Mouse (Mus musculus) embryo, embryonic 10 days (tissue): ENCODE measurements around the gene A730061H03Rik.

ENCODE experiments used
- DNase-seq: peaks from one replicate; pipeline ENCODE4 v3.0.0-alpha.2; 2015; ENCODE audit warnings: low spot score

Gene A730061H03Rik

DNA sequence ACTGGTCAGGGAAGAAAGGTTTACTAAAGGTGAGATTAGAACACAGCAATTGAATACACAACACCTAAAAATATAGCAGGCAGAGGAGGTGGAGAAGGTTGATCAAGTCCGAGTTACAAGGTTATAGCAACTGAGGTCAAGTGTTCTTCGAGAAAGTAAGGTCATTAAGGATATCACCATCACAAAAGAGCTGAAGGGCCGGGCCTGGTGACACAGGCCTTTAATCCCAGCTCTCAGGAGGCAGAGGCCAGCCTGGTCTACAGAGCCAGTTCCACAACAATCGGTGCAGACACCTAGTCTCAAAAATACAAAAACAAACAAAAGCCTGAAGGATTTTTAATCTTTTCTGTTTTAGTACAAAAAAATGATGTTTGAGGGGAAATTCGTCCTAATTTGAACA lies 8.9 kb downstream of the A730061H03Rik start:
- DNase-seq = no peak

DNA sequence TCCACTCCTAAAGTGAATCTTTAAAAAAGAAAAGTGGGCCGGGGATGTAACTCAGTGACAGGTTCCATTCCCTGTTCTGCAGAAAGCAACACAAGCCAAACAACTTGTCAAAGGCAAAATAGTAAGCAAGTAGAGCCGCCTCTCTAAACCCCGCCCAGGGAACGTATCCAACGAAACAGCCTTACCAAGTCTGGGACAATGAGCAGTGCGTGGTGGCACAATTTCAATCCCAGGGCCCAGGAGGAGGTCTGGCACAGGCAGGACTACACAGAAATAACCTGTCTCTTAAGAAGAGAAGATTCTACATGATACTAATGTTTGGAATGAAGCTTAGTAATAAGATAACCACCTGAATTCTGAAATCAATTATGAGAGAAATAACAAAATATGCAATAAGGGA lies 10.0 kb downstream of the A730061H03Rik start:
- no peak for DNase-seq

DNA sequence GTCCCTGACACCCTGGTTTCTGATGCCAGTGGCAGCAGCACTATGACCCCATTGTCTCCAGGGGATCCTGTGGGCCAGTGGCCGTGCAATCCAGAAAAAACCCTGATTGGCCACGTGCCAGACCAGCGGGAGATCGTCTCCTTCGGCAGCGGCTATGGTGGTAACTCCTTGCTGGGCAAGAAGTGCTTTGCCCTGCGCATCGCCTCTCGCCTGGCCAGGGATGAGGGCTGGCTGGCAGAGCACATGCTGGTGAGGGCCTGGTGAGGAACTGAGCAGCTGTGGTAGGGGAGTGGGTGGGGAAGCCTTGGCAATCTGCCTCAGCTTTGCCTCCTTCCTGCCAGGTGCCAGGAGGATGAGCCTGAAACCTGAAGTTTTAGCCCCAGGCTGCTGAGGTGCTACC lies 15.9 kb downstream of the A730061H03Rik start:
- no peak for DNase-seq

DNA sequence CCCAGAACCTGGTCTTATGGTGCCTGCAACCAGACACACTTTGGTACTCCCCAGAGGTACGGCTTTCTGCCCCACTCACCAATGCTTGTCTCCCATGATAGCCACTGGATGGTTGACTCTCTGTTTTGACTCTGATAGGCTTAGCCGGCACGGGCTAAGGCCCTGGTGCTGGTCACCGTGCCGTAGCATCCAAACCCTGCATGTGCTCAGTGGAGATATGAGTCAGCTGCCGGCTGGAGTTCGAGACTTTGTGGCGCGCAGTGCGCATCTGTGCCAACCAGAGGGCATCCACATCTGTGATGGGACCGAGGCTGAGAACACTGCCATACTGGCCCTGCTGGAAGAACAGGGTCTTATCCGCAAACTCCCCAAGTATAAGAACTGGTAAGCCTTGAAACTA lies 17.9 kb downstream of the A730061H03Rik start:
- no peak for DNase-seq

DNA sequence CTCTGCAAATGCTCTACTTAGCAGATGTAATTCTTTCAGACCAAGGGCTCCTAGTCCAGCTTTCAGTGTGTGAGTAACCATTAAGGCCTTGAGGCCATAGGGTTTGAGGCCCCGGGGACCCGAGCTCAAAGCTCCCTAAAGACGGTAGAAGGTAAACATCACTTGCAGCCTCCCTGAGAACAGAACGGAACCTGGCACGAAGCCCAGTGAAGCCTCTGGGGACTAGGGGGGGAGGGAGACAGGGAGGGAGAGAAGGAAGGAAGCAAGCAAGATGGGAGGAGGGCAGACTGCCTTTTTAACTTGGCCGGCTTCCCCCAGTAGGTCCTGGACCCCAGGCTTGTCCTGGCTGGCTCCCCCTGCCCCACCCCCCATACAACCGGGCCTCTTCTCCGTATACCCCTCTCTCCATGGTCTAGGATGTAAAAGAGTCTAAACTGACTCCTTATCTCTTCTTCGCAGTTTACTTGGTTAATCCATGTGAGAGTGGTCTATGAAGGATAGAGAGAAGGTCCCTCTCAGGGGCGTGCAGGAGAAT lies 19.4 kb downstream of the A730061H03Rik start:
- no peak for DNase-seq

DNA sequence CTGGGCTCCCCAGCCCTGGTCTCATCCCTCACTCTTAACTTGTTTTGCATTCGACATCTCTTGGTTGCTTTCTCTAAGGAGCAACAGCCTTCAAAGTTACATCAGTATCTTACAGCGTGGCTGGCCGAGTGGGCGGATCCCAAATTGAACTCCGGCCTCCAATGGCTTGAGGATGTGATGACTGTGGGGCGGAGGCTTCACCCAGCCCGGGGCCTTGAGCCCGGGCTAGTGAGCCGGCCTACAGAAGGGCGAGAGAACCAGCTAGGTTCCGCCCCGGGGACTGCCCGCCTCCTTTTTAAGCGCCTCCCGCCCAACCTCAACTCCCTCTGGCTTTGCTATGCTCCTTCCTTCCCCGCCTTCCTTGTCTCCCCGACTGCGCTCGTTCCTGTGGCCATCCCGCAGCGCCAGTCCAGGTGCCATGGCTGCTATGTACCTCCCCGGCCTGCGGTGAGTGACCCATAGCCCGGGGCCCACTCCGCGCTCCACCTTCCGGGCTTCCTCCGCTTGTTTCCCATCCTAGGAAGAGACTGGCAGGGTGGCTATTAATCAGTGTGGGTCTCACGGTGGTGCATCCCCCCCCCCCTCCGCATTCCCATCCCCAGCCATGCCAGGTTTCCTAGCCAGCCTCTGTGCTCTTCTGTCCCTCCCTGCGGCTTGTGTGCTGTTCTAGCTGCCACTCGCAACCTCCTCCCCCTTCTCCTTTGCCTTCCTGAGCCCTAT lies 20.0 kb downstream of the A730061H03Rik start, which contains the start of gene Pck2:
Gene Pck2, plus strand, starts transcription at position 200 of the 720 bp plus-strand sequence.
- peak; percentile 91 for DNase-seq

DNA sequence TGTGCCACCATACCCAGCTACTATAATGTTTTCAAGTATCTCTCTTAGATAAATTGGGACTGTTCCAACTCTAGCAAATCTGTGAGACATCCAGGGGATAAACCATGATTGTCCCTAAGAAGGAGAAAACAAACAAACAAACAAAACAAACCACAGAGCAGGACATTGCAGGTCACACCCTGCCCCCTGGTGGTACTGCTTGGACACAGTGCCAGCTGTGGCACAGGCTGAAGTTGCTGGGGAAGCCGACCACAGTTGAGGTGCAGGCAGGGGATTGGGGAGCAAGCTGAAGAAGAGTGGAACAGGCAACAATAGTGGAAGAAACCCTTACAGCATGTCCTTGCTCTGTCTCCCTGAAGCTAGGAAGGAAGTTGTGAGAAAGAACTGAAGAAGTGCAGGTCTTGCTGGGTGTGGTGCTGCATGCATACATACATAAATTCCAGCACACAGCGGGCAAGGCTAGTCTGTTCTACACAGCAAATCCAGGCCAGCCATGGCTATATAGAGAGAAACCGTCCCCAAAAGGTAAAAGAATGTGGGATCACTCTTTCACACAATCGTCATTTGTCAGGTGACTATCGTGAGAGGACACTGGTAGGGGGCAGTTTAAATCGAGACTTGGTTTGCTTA lies 24.0 kb downstream of the A730061H03Rik start:
- peak; percentile 61 for DNase-seq

DNA sequence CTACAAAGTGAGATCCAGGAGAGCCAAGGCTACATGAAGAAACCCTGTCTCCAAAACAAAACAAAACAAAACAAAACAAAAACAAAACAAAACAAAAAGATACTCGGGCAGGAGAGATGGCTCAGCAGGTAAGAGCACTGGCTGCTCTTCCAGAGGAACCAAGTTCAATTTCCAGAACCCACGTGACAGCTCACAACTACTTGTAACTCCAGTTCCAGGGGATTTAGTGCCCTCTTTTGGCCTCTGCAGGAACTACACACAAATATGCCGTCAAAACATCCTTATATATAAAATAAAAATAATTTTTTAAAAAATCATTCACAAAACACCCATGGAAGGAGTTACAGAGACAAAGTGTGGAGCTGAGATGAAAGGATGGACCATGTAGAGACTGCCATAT lies 32.3 kb downstream of the A730061H03Rik start:
- DNase-seq = peak; percentile 64

DNA sequence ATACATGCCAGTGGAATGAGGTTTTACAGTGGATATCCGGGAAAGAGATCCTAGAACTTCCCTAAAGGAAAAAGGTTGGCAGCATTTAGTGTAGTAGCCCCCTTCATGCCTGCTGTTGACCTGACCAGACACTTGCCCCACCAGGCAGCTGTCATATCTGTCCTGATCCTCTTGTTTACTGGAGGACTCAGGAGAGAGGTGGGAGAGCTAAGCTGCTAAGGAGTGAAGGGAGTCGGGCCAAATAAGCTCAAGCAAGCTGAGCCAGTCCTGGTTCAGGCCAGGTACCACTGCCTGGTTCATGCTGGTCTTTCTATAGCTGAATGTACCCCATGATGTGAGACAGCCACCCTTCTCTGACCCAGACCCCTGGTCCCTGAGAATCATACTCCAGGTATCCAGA lies 33.5 kb downstream of the A730061H03Rik start:
- no peak for DNase-seq

DNA sequence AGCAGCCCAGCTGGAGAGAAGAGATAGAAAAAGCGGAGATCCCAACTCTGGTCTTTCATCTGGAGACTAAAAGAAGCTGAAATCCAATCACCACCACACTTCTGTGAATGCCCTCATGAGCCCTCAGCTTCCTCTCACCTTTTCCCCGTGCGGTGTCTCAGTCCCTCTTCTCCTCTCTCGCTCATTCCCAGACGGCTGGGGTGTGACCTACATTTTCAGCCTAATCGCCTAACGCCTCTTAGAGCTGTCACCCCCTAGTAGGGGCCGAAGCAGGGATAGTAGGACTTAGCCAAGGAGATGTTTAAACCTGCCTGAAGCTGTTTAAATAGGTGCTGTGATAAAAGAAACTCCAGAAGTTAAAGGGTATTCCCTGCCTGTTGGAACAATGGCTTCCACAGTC lies 35.4 kb downstream of the A730061H03Rik start, which contains the start of gene Nrl:
Gene Nrl, minus strand, starts transcription at position 197 of the 400 bp plus-strand sequence.
- DNase-seq = no peak

DNA sequence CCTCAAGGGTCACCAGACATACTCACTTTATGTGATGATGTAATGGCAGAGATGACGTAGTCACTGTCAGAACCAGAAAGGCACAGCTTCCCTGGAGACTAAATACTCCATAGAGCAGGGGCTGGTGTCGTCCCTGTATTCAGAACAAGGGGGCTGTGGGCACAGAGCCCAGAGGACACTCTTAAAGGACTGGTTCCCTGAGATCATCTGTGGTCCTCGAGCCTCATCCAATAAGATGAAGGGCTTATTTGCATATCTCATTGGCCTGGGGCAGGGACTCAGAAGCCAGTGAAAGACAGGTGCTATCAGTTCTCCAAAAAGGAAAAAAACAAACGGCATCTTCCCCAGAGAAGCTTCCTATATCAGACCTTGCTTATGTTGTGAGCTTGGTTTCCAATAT lies 36.1 kb downstream of the A730061H03Rik start:
- no peak for DNase-seq

DNA sequence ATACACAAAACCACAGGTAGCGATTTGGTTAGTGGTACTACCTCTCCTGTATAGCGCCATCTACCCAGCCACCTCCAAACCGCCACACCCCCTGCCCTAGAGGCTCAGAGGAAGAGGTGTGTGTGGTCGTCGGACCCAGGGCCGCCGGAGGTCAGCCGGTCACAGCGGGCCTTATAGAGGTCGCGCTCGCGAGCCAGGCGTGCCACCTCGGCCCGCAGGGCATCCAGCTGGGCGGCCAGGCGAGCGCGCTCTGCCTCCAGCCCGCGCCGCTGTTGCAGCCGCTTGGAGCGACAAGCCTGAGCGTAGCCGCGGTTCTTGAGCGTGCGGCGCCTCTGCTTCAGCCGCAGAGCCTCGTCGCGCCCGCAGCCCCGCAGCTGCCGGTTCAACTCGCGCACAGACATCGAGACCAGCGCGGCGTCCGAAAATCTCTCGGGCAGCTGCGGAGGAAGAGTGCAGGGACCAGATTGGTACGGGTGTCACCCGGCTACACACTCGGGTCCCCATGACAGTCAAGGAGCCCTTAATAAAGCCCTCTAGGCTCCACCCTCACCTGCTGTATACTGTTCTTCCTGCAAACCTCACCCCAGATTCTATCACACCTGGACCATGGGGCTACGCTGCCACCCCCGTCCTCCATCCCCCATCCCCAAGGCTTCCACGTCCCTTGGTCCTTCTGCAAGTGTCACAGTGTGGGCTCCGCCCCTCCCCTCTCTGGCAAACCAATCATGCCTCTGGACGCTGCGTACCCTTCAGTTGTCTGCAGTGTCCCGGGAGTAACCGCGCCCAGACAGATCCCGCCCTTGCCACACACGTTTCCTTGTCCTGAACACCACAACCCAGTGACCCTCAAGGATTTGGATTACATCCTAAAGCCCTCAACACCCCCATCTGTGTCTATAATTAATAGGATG lies 39.5 kb downstream of the A730061H03Rik start:
- peak; percentile 59 for DNase-seq

DNA sequence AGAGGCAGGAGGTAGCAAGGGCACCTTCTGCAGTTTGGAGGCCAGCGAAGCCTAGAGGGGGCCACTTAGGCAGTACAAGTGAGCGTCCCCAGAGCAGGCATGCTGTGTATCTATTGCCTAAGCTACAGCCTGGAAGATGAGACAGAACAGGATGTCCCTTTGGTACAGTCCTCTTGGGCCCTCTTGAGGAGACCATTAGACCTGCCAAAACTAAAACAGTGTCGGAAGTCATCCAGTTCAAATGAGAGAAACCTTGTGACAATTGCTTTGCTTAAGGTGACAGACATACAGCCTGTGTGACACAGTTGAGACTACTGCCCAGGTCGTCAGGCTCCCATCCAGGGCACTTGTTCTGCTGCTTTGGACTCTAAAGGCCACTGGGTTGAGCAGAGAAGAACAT lies 40.6 kb downstream of the A730061H03Rik start:
- no peak for DNase-seq

DNA sequence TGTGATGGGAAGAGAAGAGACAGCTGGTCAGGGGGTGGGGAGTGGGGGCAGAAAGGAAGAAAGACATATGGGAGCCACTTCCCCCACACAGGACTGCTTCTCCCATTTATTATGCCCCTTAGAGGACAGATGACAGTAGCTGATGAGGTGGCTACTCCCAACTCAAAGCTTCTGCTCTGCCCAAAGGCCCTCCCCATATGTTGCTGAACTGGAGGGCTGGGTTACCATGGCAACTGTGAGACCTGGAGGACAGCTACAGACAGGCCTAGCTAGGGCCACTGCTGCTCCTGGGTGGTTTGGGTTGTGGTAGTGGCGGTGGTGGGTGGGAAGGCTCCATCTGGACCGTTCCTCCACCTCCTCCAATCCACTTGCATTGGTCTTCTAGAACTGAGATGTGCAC lies 41.3 kb downstream of the A730061H03Rik start:
- DNase-seq = peak; percentile 76

DNA sequence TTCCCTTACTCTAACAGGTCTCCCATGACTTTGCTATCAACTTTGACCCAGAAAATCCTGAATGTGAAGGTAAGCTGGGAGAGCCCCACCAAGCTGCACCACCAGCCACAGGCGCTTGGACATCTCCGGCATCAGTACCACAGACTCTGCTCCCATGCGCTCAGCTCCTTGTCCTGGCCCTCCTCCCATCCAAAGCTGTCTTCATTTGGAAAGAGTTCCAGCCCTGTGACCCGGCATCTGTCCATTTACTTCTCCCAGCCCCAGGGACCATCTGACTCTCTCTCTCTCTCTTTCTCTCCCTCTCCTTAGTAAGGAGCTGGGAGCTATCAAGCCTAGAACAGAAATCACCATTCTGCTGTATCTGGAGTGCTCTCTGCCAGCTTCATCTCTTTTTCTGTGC lies 44.4 kb downstream of the A730061H03Rik start:
- no peak for DNase-seq

DNA sequence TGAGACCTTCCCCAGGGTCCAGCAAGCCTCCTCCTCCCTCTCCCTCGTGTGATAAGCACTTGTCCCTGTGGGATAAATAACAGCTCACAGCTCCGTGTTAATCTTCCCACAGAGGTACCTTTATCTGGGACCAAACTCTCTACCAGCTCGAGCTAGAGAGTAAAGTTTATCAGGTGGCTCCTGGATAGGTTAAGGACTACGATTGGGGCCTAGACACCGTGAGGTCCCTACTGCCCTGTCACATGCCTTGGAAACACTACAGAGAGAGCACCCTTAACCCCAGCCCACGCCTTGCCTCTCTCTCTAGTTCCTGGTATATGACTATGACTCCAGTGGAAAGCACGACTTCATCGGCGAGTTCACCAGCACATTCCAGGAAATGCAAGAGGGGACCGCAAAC lies 46.3 kb downstream of the A730061H03Rik start:
- DNase-seq = no peak

DNA sequence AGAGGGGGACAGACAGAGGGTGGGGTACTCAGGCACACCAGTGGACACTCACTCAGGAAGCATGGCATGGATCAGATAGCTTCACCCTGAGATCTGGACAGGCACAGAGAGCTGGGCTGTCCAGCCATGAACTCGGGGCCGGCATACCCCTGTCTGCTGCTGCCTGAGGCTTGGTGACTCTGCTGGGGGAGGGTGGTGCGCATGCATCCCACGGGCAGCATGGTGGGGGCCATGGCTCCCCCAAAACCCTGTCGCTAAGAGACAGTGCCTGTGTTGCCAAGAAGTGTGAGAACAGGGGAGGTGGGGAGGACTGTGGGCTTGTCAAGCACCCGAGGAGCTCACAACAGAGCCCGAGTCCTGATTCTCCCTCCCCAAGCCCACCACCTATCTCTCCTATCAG lies 49.2 kb downstream of the A730061H03Rik start:
- DNase-seq = no peak

DNA sequence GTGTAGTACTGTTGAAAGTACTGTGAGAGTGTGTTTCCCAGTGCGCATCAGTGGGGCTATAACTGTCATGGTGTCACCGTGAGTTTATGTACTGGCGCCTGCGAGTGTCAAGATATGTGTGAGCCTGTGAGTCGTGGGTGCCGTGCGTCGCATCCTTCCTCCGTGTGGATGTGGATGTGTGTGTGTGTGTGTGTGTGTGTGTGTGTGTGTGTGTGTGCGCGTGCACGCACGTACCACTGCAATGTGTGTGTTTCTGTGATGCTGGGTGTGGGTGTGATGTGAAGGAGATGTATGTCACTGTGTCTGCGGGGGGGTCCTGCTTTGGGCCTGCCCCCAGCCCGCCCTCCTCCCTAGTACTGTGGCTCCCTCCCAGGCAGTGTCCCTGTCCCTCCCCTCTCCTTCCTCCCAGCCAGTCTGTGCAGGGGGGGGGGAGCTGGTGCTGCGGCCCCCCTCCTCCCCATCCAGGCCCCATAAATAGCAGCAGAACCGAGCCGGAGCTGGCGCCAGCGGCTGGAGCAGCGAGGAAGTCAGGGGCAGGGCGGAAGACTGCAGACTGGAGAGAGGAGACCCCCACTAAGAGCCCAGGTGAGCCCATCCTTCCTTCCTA lies 50.0 kb downstream of the A730061H03Rik start, which contains the start of gene Cpne6:
Gene Cpne6, plus strand, starts transcription at position 321 of the 607 bp plus-strand sequence.
- no peak for DNase-seq
